Mouse (Mus musculus): Measurements from ENCODE around the gene Ptpdc1. TPM values are rescaled to one million over a fixed set of nuclear protein-coding genes. Genes with fewer than 3 reads are reported as not detected.
A peak's percentile ranks its signal among the peaks of the same experiment; 100 is the strongest.

Ptpdc1 gene
- 5.5 and 6.9 TPM in 2 replicates for polyA plus RNA-seq (2015; fragmentation: Nextera tagmentation; extraction: Ambion mirVana)

DNA sequence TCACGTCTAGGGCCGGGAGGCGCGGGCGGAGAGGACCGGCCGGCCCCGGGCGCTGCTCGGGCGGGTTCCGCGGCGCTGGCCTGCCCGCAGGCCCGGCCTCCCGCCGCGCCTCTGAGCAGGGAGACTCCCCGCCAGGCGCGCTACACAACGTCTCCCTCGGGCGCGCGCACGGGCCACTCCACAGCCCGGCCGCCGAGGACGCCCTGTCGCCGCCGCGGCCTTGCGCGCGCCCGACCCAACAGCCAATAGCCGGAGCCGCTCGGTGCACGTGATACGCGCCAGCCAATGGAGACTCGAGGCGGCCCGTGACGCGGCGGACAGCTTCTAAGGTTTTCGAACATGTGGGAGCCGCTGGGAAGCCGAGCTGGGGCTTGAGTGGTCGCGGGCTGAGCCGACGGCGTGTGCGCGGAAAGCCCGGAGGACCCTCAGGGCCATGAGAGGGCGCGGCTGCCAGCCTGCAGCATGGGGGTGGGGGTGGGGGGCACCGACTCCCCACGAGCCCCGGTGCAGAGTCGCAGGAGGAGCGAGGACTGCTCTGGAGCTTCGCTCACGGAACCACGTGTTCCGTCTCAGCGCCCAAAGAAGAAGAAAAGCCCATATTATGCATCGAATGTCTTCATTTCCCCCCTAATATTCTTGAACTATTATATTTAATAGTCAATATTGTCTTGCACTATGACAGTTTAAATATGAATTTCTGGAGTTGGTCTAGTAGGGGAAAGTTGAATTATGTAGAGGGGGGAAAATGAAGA, at the start of gene Ptpdc1:
Gene Ptpdc1, minus strand, starts transcription at position 232 of the 752 bp plus-strand sequence.
- H3K36me3 ChIP-seq = no peaks in the 10 kb centered on the region
- no peaks in the 10 kb centered on the region for H3K9me3 ChIP-seq
- WGBS = 1% methylated on average over 69 of the region's 76 CpGs
- peak within 1 kb of the TSS; percentile 93 for H3K4me2 ChIP-seq (replicated peaks)
- ATAC-seq = peak; percentile 100
- no peaks in the 10 kb centered on the region for H3K4me1 ChIP-seq (replicated peaks)
- H3K27ac ChIP-seq = peak within 1 kb of the TSS; percentile 69
- H3K27me3 ChIP-seq (replicated peaks) = no peaks in the 10 kb centered on the region
- H3K9ac ChIP-seq = peak within 1 kb of the TSS; percentile 68
- H3K4me3 ChIP-seq (replicated peaks) = peak within 1 kb of the TSS; percentile 53

DNA sequence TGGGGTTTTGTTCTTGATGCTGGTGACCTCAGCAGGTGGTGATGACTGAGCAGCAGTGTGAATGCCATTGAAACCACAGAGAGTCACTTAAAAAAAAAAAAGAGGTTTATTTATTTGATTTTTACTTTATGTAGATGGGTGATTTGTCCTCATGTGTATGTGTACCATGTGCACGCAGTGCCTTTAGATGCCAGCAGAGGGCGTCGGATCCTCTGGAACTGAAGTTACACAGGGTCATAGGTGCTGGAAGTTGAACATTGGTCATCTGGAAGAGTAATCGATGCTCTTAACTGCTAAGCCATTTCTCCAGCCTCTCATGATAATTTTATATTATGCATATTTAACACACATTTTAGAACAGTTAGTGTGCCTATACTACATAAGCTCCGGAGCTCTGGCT, 49.1 kb upstream of the Ptpdc1 start:
- Histone ChIP-seq H3K4me2 (replicated peaks) (no peak overlapping the region), H3K36me3 (no peaks in the 10 kb centered on the region), H3K27me3 (replicated peaks) (peaks cover 72% of the 10 kb centered on the region), H3K27ac (no peak overlapping the region), H3K4me3 (replicated peaks) (no peak overlapping the region), H3K9me3 (no peaks in the 10 kb centered on the region), H3K9ac (no peak overlapping the region), H3K4me1 (replicated peaks) (0 out of 2 replicates have a peak, but pooled peaks cover 4% of the 10 kb centered on the region)
- 78% methylated on average over 5 of the region's 5 CpGs for WGBS
- ATAC-seq = no peak

- H3K27ac ChIP-seq = no peak overlapping the region
Measured at GRCm38 (mm10) chr13:48672312-48672840, 46.9 kb upstream of the Ptpdc1 start.

DNA sequence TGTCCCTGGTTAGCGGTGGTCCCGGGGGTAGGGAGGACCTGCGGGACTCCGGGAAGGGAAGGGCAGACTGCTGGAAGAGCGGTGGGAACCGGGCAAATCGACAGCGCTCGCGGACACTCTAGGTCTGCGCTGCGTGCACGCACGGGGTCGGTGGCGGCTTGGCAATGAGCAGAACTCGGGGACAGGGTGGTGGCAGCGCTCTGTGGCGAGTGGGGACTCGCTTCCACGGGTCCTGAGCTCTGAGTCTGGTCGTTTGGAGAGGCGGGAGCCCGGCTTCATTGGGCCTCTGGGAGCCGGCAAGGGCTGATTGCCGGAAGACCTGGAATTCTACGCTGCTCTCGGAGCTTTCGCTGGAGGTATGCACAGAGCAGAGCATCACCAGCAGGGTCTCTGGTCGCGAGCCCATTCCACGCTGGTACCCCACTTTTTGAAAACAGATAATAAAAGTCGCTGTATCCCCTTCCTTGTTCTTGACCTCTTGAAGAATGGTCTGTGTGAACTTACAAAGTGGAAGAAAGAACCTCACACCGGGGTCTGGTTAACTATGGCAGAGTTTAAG, 43.6 kb upstream of the Ptpdc1 start:
- no peaks in the 10 kb centered on the region for H3K36me3 ChIP-seq
- WGBS = under 1% methylated on average over 34 of the region's 34 CpGs
- ATAC-seq = no peak
- H3K27me3 ChIP-seq (replicated peaks) = peaks cover 91% of the 10 kb centered on the region
- no peak overlapping the region for H3K9ac ChIP-seq
- peak overlapping the region; percentile 16 for H3K4me3 ChIP-seq (replicated peaks)
- peak overlapping the region; percentile 50 for H3K4me2 ChIP-seq (replicated peaks)
- no peaks in the 10 kb centered on the region for H3K9me3 ChIP-seq
- H3K4me1 ChIP-seq (replicated peaks) = peaks cover 20% of the 10 kb centered on the region
- H3K27ac ChIP-seq = no peak overlapping the region

More at GRCm38 (mm10) chr13:48672312-48672840, 46.9 kb upstream of the Ptpdc1 start:
- under 1% methylated on average over 24 of the region's 24 CpGs for WGBS
- no peak overlapping the region for H3K9ac ChIP-seq
- H3K4me1 ChIP-seq (replicated peaks) = peaks cover 12% of the 10 kb centered on the region
- H3K36me3 ChIP-seq = no peaks in the 10 kb centered on the region
- H3K27me3 ChIP-seq (replicated peaks) = peaks cover 77% of the 10 kb centered on the region
- ATAC-seq = no peak
- H3K9me3 ChIP-seq = no peaks in the 10 kb centered on the region
- H3K4me3 ChIP-seq (replicated peaks) = peak overlapping the region; percentile 11; the same call in 1 of the 2 replicates
- H3K4me2 ChIP-seq (replicated peaks) = peak overlapping the region; percentile 46

- Histone ChIP-seq H3K27me3 (replicated peaks) (peaks cover 91% of the 10 kb centered on the region), H3K9me3 (no peaks in the 10 kb centered on the region), H3K36me3 (no peaks in the 10 kb centered on the region), H3K4me2 (replicated peaks) (peak overlapping the region; percentile 50), H3K9ac (no peak overlapping the region), H3K27ac (no peak overlapping the region), H3K4me1 (replicated peaks) (peaks cover 23% of the 10 kb centered on the region), H3K4me3 (replicated peaks) (peak overlapping the region; percentile 16; the same call in 1 of the 2 replicates)
- ATAC-seq = no peak
- 2% methylated on average over 33 of the region's 33 CpGs for WGBS
Measured at GRCm38 (mm10) chr13:48668091-48668975, 42.9 kb upstream of the Ptpdc1 start.

DNA sequence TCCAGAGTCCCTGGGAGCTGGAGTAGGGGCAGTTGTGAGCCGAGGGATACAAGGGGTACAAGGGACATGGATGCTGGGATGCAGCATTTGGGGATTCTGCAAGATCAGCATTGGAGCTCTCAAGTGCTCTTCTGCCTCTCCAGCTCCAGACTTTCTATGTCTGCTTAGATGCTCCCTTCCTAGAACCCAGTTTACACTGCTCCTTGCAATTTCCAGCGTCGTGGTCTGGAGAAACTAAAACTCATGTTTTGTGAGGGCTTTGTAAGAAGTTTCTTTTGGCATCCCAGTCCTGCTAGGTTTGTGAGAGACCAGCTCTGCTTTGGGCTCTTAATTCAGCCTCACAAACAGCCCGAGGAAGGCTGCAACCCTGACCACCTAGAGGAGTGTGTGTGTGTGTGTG, 42.0 kb upstream of the Ptpdc1 start:
- ATAC-seq = no peak
- Histone ChIP-seq H3K9me3 (no peaks in the 10 kb centered on the region), H3K27me3 (replicated peaks) (peaks cover 91% of the 10 kb centered on the region), H3K36me3 (no peaks in the 10 kb centered on the region), H3K27ac (no peak overlapping the region), H3K4me2 (replicated peaks) (no peak overlapping the region), H3K9ac (no peak overlapping the region), H3K4me1 (replicated peaks) (peaks cover 29% of the 10 kb centered on the region), H3K4me3 (replicated peaks) (no peak overlapping the region)
- 9% methylated on average over 4 of the region's 4 CpGs for WGBS

GRCm38 (mm10) chr13:48665656-48666597, 40.5 kb upstream of the Ptpdc1 start:
- H3K9me3 ChIP-seq = no peaks in the 10 kb centered on the region
- H3K27me3 ChIP-seq (replicated peaks) = peaks cover 95% of the 10 kb centered on the region
- 3% methylated on average over 58 of the region's 58 CpGs for WGBS
- H3K9ac ChIP-seq = no peak overlapping the region
- H3K36me3 ChIP-seq = no peaks in the 10 kb centered on the region
- peak overlapping the region; percentile 6; the same call in 1 of the 2 replicates for H3K4me3 ChIP-seq (replicated peaks)
- peaks cover 29% of the 10 kb centered on the region for H3K4me1 ChIP-seq (replicated peaks)
- H3K4me2 ChIP-seq (replicated peaks) = no peak overlapping the region
- no peak for ATAC-seq
- H3K27ac ChIP-seq = no peak overlapping the region

- Histone ChIP-seq H3K27ac (no peak overlapping the region), H3K9ac (no peak overlapping the region), H3K9me3 (no peaks in the 10 kb centered on the region), H3K36me3 (no peaks in the 10 kb centered on the region), H3K27me3 (replicated peaks) (peaks cover 98% of the 10 kb centered on the region), H3K4me2 (replicated peaks) (no peak overlapping the region), H3K4me1 (replicated peaks) (peaks cover 33% of the 10 kb centered on the region), H3K4me3 (replicated peaks) (no peak overlapping the region)
- ATAC-seq = no peak
- WGBS = 3% methylated on average over 39 of the region's 39 CpGs
Measured at GRCm38 (mm10) chr13:48664916-48665655, 39.6 kb upstream of the Ptpdc1 start.

DNA sequence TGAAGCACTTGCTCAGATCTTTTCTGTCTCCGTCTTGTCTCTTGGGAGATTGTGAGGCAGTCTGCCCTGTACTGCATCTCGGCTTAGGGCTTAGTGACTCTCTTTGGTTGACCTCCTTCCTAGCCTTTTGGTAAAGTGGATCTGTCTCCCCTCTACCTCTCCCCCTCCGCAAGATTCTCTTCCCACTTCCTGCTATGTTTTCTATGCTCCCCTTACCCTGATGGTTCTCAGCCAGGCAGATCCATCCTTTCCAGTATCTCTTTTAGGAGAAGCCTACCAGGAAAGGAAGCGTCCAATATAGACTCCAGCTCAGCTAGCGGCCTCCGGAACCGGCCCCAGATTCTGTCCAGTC, 38.5 kb upstream of the Ptpdc1 start:
- WGBS = 22% methylated on average over 7 of the region's 7 CpGs
- no peak overlapping the region for H3K4me3 ChIP-seq (replicated peaks)
- no peak for ATAC-seq
- no peaks in the 10 kb centered on the region for H3K36me3 ChIP-seq
- no peak overlapping the region for H3K4me2 ChIP-seq (replicated peaks)
- H3K27me3 ChIP-seq (replicated peaks) = peaks cover 100% of the 10 kb centered on the region
- no peaks in the 10 kb centered on the region for H3K9me3 ChIP-seq
- H3K4me1 ChIP-seq (replicated peaks) = peaks cover 39% of the 10 kb centered on the region
- no peak overlapping the region for H3K27ac ChIP-seq
- H3K9ac ChIP-seq = no peak overlapping the region

GRCm38 (mm10) chr13:48663211-48663987, 37.9 kb upstream of the Ptpdc1 start:
- peaks cover 100% of the 10 kb centered on the region for H3K27me3 ChIP-seq (replicated peaks)
- WGBS = 6% methylated on average over 54 of the region's 54 CpGs

More at GRCm38 (mm10) chr13:48663211-48663987, 37.9 kb upstream of the Ptpdc1 start:
- Histone ChIP-seq H3K36me3 (no peaks in the 10 kb centered on the region), H3K9ac (no peak overlapping the region), H3K4me1 (replicated peaks) (peaks cover 36% of the 10 kb centered on the region), H3K9me3 (no peaks in the 10 kb centered on the region), H3K27ac (no peak overlapping the region), H3K4me2 (replicated peaks) (peak overlapping the region; percentile 90), H3K4me3 (replicated peaks) (peak overlapping the region; percentile 43)
- ATAC-seq = peak; percentile 48
